Mouse (Mus musculus): ENCODE measurements around the gene Akap10.

DNA sequence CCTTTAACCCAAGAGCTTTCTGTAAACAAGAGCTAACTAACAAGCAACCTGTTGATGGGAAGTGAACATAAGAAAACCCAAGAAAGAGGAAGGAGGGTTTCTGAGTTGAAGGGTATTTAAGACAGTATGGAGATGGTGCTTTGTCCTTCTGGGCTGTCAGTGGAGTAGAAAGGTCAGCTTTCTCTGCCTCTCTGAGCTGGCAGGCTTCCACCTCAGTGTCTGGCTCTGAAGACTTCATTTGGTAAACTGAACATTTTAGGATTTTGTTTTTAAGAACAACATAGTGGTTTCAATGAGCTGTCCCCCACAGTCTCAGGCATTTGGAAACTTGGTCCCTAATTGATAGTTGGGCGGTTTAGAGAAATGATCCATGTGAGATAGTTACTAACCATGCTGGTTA lies 7.7 kb upstream of the Akap10 start:
- TF ChIP-seq CTCF (IDR thresholded peaks at IDR 0.05; ENCODE audit: low read depth, low read length) (no peak), POLR2A (IDR thresholded peaks at IDR 0.05; ENCODE audit: borderline replicate concordance, low read depth, low read length) (no peak)

All from bone marrow macrophage, adult 2 months (primary cell).